Mouse (Mus musculus) kidney, embryonic 14.5 days (tissue): Measurements from ENCODE around the gene Lrrc49. TPM values are rescaled to one million over a fixed set of nuclear protein-coding genes. Genes with fewer than 3 reads are reported as not detected.

Experiments used
- ATAC-seq: fragments of 200-750 bp; cut with Nextera tagmentation; 2 replicates; pipeline ENCODE4 v1.8.0; 2017; ENCODE audit warnings: moderate number of reproducible peaks, mild to moderate bottlenecking, moderate TSS enrichment, moderate library complexity; ENCODE audit not compliant: low FRiP score, low TSS enrichment
- H3K27ac ChIP-seq: fragments of 300-500 bp; sonication (generic); 2 replicates; pipeline ENCODE4 v1.5.1; 2014; ENCODE audit warnings: low read depth, mild to moderate bottlenecking, low read length, moderate library complexity, mixed read lengths
- H3K27me3 ChIP-seq: fragments of 300-500 bp; sonication (generic); 2 replicates; pipeline ENCODE4 v1.6.1; 2014; ENCODE audit warnings: mild to moderate bottlenecking, low read length; ENCODE audit not compliant: control insufficient read depth, insufficient read depth
- H3K36me3 ChIP-seq: fragments of 300-500 bp; sonication (generic); 2 replicates; pipeline ENCODE4 v1.6.1; 2014; ENCODE audit warnings: low read length, mixed read lengths; ENCODE audit not compliant: control insufficient read depth, insufficient read depth
- H3K4me1 ChIP-seq: fragments of 300-500 bp; sonication (generic); 2 replicates; pipeline ENCODE4 v1.6.1; 2014; ENCODE audit warnings: low read length, mixed read lengths; ENCODE audit not compliant: control insufficient read depth, insufficient read depth
- H3K4me2 ChIP-seq: fragments of 300-500 bp; sonication (generic); replicated peaks from 2 replicates; pipeline ENCODE4 v1.6.1; 2014; ENCODE audit warnings: low read depth, mild to moderate bottlenecking, low read length
- H3K4me3 ChIP-seq: fragments of 300-500 bp; sonication (generic); 2 replicates; pipeline ENCODE4 v1.5.1; 2014; ENCODE audit warnings: mild to moderate bottlenecking, low read length
- H3K9ac ChIP-seq: fragments of 300-500 bp; sonication (generic); 2 replicates; pipeline ENCODE4 v1.6.1; 2014; ENCODE audit warnings: low read depth, mild to moderate bottlenecking, low read length, moderate library complexity
- H3K9me3 ChIP-seq: fragments of 300-500 bp; sonication (generic); 2 replicates; pipeline ENCODE4 v1.6.1; 2016; ENCODE audit warnings: low read length; ENCODE audit not compliant: control insufficient read depth
- WGBS: fragments of 180-500 bp; shearing (Covaris S2); extraction: QIAGEN DNeasy Blood & Tissue Kit; methylation state at CpG from one replicate; pipeline ENCODE4 v1.1.7; 2014; 5-methylcytosine and 5-hydroxymethylcytosine counted together
- polyA plus RNA-seq: library from polyadenylated mRNA; unstranded; fragments of >200 nt; fragmentation: Nextera tagmentation; extraction: Ambion mirVana; gene quantifications from 2 replicates; pipeline ENCODE4 v1.2.1, GENCODE M21; 2014

Gene Lrrc49
- polyA plus RNA-seq, 1 experiment from 2014 or later, result 20.9 TPM

DNA sequence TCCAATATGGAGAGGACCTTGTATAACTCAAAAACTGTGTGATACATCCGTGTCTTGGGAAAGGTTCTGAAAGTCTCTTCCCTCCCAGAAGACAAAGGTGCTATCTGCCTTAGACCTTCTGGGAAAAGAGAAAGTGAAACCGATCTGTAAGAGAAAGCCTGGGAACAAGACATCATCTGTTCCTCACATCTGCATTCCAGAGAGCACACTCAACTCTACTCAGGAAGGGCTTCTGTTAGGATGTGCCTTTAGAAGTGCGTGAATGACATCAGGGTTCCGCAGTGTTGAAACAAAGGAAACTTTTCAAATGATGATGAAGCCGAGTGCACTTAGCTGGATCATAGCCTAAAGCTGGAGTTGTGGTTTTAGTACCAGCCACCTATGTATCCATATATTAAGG lies 23.1 kb downstream of the Lrrc49 start:
- Histone ChIP-seq H3K4me3 (no peak overlapping the region), H3K36me3 (no peaks in the 10 kb centered on the region; the same call in 1 of the 2 replicates), H3K9me3 (no peaks in the 10 kb centered on the region), H3K9ac (no peak overlapping the region), H3K27ac (no peak overlapping the region), H3K4me1 (no peaks in the 10 kb centered on the region), H3K27me3 (no peaks in the 10 kb centered on the region), H3K4me2 (no peak overlapping the region)
- ATAC-seq, result no peak
- 88% methylated on average over 5 of the region's 5 CpGs for WGBS

DNA sequence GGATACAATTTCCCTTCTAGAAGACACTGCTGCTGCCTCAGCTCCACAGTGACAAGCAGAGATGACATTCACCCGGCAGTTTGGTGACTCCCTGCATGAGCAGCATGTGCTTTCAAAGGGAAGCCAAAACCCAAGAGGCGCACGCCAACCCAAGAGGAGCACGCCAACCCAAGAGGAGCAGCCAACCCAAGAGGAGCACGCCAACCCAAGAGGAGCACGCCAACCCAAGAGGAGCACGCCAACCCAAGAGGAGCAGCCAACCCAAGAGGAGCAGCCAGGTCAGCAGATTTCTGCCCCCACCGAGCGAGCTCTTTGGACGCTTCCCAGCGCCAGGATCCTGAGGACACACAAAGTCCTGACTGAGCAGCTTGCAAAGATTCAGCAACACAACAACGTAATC lies 23.6 kb downstream of the Lrrc49 start:
- H3K4me1 ChIP-seq, result no peaks in the 10 kb centered on the region
- WGBS, result 96% methylated on average over 12 of the region's 12 CpGs
- ATAC-seq, result no peak
- no peaks in the 10 kb centered on the region for H3K9me3 ChIP-seq
- no peak overlapping the region for H3K4me2 ChIP-seq
- H3K4me3 ChIP-seq, result no peak overlapping the region
- no peaks in the 10 kb centered on the region; the same call in 1 of the 2 replicates for H3K36me3 ChIP-seq
- no peaks in the 10 kb centered on the region for H3K27me3 ChIP-seq
- H3K27ac ChIP-seq, result no peak overlapping the region
- no peak overlapping the region for H3K9ac ChIP-seq

DNA sequence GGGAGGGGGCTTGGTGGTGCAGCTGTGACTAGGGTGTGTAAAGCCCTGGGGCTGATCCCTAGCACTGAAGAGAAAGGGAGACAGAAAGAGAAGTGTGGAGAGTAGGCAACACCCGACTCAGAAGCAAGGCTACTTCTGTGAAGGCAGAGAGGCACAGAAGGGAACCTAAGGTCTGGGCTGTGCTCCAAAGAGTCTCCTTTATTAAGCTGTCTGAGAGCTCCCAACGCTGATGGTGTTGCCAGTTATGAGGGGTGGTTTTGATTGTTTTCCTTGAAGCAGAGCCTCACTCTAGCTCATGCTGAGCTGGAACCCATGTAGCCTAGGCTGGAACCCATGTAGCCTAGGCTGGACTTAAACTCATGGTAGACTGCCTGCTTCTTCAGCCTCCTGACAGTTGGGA lies 25.0 kb downstream of the Lrrc49 start:
- no peaks in the 10 kb centered on the region for H3K9me3 ChIP-seq
- no peaks in the 10 kb centered on the region; the same call in 1 of the 2 replicates for H3K36me3 ChIP-seq
- no peak overlapping the region for H3K9ac ChIP-seq
- no peak overlapping the region for H3K4me2 ChIP-seq
- H3K27ac ChIP-seq, result no peak overlapping the region
- H3K4me3 ChIP-seq, result no peak overlapping the region
- H3K4me1 ChIP-seq, result no peaks in the 10 kb centered on the region
- 85% methylated on average over 2 of the region's 2 CpGs for WGBS
- no peak for ATAC-seq
- H3K27me3 ChIP-seq, result no peaks in the 10 kb centered on the region

DNA sequence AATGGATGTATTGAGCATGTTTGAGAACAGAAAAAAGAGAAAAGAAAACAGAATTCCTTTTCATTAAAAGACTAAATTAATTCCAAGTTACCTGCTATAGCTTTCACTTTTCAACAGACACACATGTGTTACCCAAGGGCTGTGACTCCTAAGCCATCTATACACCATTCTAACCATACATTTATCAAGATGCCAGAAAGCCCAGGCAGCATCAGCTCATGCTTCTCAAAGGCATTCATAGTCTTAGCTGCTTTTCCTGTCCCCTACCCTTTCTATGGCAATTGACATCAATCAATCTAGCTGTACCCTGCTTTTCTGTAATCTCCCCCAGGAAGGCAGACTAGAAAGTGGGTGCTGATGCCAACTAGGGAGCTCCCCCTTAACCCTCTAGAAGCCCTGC lies 34.4 kb downstream of the Lrrc49 start:
- Histone ChIP-seq H3K9ac (no peak overlapping the region), H3K36me3 (no peaks in the 10 kb centered on the region), H3K4me2 (no peak overlapping the region), H3K27me3 (no peaks in the 10 kb centered on the region), H3K27ac (no peak overlapping the region), H3K4me1 (no peaks in the 10 kb centered on the region), H3K4me3 (no peak overlapping the region), H3K9me3 (no peaks in the 10 kb centered on the region)
- ATAC-seq, result no peak

DNA sequence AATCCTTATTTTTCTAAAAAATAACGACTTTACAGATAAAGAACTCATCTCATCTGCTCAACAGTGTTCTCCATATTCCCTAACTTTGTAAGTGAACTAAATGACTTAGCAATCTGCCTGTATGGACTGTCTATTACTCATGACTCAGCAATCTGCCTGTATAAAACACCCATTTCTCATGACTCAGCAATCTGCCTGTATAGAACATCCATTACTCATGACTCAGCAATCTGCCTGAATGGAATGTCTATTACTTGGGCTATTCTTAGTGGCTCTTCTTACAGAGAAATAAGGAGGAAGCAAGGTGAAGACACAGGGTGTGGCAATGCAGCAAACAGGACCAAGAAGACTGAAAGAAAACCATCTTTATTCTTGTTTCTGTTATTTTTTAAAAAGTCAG lies 34.8 kb downstream of the Lrrc49 start:
- Histone ChIP-seq H3K27me3 (no peaks in the 10 kb centered on the region), H3K27ac (no peak overlapping the region), H3K9ac (no peak overlapping the region), H3K4me2 (no peak overlapping the region), H3K9me3 (no peaks in the 10 kb centered on the region), H3K4me3 (no peak overlapping the region), H3K4me1 (no peaks in the 10 kb centered on the region), H3K36me3 (no peaks in the 10 kb centered on the region)
- WGBS, result 86% methylated on average over 1 of the region's 1 CpGs
- no peak for ATAC-seq

DNA sequence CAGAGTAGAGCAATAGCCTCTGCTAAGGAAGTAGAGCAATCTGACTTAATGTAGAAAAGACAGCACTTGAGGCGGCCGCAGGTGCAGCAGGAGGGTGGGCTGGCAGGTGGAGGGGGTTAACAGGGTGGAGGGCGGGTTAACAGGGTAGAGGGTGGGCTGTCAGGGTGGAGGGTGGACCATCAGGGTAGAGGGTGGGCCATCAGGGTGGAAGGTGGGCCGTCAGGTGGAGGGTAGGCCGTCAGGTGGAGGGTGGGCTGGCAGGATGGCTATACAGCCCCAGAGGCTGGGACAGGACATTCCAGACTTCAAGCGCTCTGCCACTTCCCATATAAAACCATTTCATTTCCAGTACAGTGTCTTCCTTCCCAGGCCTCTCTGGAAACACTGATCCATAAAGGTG lies 37.7 kb downstream of the Lrrc49 start:
- WGBS, result 77% methylated on average over 6 of the region's 6 CpGs
- no peaks in the 10 kb centered on the region for H3K27me3 ChIP-seq

DNA sequence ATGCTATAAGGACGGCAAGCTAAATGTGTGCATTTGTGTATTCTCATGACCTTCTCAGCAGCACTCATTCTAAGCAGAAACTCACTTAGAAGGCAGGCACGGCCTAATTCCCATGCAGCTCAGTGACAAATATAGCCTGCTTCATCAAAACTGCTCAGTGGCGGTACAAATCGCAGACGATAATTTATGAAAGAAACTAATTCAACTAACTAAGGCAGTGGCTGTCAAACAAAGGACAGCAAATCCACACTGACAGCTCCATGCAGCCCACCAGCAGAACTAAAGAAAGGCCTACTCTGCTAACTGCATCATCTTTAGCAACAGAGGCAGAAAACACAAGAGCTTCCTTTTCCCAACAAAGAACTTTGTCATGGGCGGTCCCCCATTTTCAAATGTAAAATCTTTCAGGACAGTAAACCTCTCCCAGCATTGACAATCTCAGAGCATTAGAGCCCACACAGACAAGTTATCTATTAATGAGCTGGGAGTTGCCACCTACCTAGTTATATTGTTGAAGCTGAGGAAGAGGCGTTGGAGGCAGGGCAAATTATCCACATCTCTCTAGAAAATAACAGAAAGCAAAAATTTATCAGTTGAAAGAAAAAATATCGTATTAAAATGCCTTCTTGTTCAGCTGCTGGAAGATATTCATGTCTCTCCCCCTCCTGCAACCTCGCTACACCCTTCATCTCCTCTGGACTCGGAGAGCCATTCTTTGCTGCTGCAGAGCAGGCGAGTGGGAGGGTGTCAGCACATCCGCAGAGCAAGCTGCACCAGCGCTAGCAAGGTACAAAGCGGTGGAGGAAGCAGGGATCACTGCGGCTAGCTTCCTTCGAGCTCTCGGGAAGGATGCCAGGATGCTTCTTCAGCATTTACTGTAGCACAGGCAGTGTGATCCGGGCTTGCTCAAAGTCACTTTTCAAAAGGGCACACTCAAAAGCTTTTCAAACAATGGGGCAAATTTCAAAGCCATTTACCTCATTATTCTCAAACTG lies 38.7 kb downstream of the Lrrc49 start:
- no peak for ATAC-seq
- H3K9me3 ChIP-seq, result no peaks in the 10 kb centered on the region
- H3K4me3 ChIP-seq, result no peak overlapping the region
- 49% methylated on average over 18 of the region's 18 CpGs for whole genome bisulfite sequencing
- H3K36me3 ChIP-seq, result no peaks in the 10 kb centered on the region
- no peak overlapping the region for H3K27ac ChIP-seq
- H3K4me2 ChIP-seq, result no peak overlapping the region
- no peak overlapping the region for H3K9ac ChIP-seq
- H3K27me3 ChIP-seq, result no peaks in the 10 kb centered on the region
- H3K4me1 ChIP-seq, result no peaks in the 10 kb centered on the region

More for the DNA sequence above, 37.7 kb downstream of the Lrrc49 start:
- no peaks in the 10 kb centered on the region for H3K9me3 ChIP-seq
- H3K27ac ChIP-seq, result no peak overlapping the region
- no peak overlapping the region for H3K4me2 ChIP-seq
- H3K4me3 ChIP-seq, result no peak overlapping the region
- no peak overlapping the region for H3K9ac ChIP-seq
- H3K36me3 ChIP-seq, result no peaks in the 10 kb centered on the region
- H3K4me1 ChIP-seq, result no peaks in the 10 kb centered on the region
- ATAC-seq, result no peak

DNA sequence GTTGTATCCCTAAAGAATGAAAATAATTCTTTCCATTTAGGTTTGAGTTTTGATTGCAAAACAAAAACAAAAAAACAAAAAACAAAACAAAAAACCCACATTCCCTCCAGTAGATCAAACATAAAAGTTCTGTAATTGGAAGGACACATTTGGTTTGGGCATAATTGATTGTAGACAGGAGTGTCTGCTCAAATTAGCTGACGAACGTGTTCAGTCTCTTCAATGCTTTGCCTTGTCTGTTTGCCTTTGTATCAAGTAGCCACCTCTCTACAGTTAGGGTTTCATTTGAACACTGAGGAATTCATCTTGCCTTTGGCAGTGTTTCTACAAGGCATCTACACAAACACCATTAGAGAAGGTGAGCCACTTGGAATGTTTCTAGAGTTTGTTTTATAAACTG lies 54.4 kb downstream of the Lrrc49 start:
- WGBS, result 39% methylated on average over 2 of the region's 2 CpGs

DNA sequence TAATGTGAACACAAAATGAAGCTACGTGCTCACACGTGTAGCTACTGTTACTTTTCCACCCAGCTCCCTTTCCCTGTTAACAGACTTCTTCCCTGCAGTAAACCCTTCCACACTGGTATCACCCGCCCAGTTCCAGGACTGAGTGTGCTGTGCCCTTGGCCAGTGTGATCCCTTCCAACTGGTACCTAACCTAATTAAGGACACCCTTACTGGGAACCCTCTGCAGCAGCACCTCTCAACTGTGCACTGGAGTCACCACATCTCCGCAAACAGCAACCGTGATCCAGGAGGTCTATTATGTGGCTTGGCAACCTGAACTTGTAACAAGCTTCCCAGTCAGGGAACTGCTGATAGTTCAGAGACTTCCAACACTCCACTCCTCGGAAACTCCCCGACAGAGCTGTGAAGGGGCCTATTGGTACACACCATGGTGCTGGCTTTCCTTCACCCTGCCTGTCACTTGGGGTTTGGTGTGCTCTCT lies 61.6 kb downstream of the Lrrc49 start:
- Histone ChIP-seq H3K9me3 (no peaks in the 10 kb centered on the region), H3K4me3 (no peak overlapping the region), H3K36me3 (no peaks in the 10 kb centered on the region), H3K4me2 (no peak overlapping the region), H3K9ac (no peak overlapping the region), H3K27ac (no peak overlapping the region), H3K4me1 (no peaks in the 10 kb centered on the region), H3K27me3 (no peaks in the 10 kb centered on the region)
- ATAC-seq, result no peak
- WGBS, result 77% methylated on average over 7 of the region's 7 CpGs

More for the DNA sequence above, 54.4 kb downstream of the Lrrc49 start:
- Histone ChIP-seq H3K4me2 (no peak overlapping the region), H3K27ac (no peak overlapping the region), H3K4me1 (no peaks in the 10 kb centered on the region), H3K36me3 (no peaks in the 10 kb centered on the region), H3K27me3 (no peaks in the 10 kb centered on the region), H3K9ac (no peak overlapping the region), H3K4me3 (no peak overlapping the region), H3K9me3 (no peaks in the 10 kb centered on the region)
- no peak for ATAC-seq
